Mouse (Mus musculus): ENCODE measurements around the gene Palmd. TPM values are rescaled to one million over a fixed set of nuclear protein-coding genes. Genes with fewer than 3 reads are reported as not detected.

Gene Palmd
- polyA plus RNA-seq, 1 experiment from 2014 or later: 4.5 TPM

DNA sequence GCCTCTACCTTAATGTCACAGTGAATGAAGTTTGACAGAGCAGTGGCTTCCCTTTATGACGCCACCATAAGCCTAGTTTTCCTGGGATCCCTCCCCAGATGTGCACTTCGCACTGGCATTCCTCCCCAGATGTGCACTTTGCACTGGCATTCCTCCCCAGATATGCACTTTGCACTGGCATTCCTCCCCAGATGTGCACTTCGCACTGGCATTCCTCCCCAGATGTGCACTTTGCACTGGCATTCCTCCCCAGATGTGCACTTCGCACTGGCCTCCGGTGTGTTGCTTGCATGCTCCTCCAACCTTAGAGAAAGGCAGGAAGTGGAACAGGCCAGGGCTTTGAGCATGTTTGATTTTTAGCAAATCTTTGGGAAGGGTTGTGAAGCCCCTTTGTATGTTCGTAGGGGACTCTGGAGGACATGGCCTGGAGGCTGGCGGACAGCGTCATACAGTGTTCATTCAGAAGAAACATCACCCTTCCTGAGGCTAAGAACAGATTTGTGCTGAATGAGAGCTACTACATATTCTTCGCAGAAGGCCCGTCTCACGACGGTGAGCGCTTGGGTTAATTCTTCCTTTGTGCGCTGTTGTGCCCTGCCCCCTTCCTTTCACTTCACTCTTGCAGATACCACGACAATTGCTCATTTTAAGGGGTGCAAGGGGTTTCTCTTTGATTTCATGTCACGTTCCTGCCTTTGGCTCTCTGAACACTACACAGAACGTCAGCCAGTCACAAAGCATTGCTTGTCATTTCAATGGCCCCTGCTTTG is 77.2 kb downstream of the Palmd start:
- H3K4me3 ChIP-seq (ENCODE audit: low read depth, low read length): no peak overlapping the region
- H3K27ac ChIP-seq (ENCODE audit: low read length): no peak overlapping the region
- H3K9me3 ChIP-seq (replicated peaks; ENCODE audit: control insufficient read depth, low read length): no peaks in the 10 kb centered on the region
- 91% methylated on average over 17 of the region's 17 CpGs for WGBS (ENCODE audit: insufficient replicate concordance)
- no peak overlapping the region for H3K4me2 ChIP-seq (ENCODE audit: low read depth, low read length)
- peaks cover 54% of the 10 kb centered on the region for H3K36me3 ChIP-seq (ENCODE audit: control insufficient read depth, insufficient read depth)
- no peaks in the 10 kb centered on the region for H3K27me3 ChIP-seq (ENCODE audit: control insufficient read depth, insufficient read depth, low read depth, low read length)
- no peaks in the 10 kb centered on the region for H3K4me1 ChIP-seq (ENCODE audit: control insufficient read depth, low read depth, low read length)
- no peak for ATAC-seq (ENCODE audit: low read depth)
- no peak overlapping the region for H3K9ac ChIP-seq (ENCODE audit: low read depth, low read length)

GRCm38 (mm10) chr3:116890576-116890975 is 78.2 kb downstream of the Palmd start:
- no peak overlapping the region for H3K9ac ChIP-seq (ENCODE audit: low read depth, low read length)
- ATAC-seq (ENCODE audit: low read depth): no peak
- H3K27ac ChIP-seq (ENCODE audit: low read length): no peak overlapping the region
- H3K36me3 ChIP-seq (ENCODE audit: control insufficient read depth, insufficient read depth): peaks cover 55% of the 10 kb centered on the region
- H3K27me3 ChIP-seq (ENCODE audit: control insufficient read depth, insufficient read depth, low read depth, low read length): no peaks in the 10 kb centered on the region
- H3K4me2 ChIP-seq (ENCODE audit: low read depth, low read length): no peak overlapping the region
- H3K4me1 ChIP-seq (ENCODE audit: control insufficient read depth, low read depth, low read length): no peaks in the 10 kb centered on the region
- no peaks in the 10 kb centered on the region for H3K9me3 ChIP-seq (replicated peaks; ENCODE audit: control insufficient read depth, low read length)
- 90% methylated on average over 4 of the region's 4 CpGs for WGBS (ENCODE audit: insufficient replicate concordance)
- H3K4me3 ChIP-seq (ENCODE audit: low read depth, low read length): no peak overlapping the region

- Histone ChIP-seq H3K36me3 (ENCODE audit: control insufficient read depth, insufficient read depth) (peaks cover 57% of the 10 kb centered on the region), H3K27me3 (ENCODE audit: control insufficient read depth, insufficient read depth, low read depth, low read length) (no peaks in the 10 kb centered on the region), H3K4me2 (ENCODE audit: low read depth, low read length) (no peak overlapping the region), H3K27ac (ENCODE audit: low read length) (no peak overlapping the region), H3K4me3 (ENCODE audit: low read depth, low read length) (no peak overlapping the region), H3K9ac (ENCODE audit: low read depth, low read length) (no peak overlapping the region), H3K9me3 (replicated peaks; ENCODE audit: control insufficient read depth, low read length) (no peaks in the 10 kb centered on the region), H3K4me1 (ENCODE audit: control insufficient read depth, low read depth, low read length) (no peaks in the 10 kb centered on the region)
- WGBS (ENCODE audit: insufficient replicate concordance): 83% methylated on average over 7 of the region's 7 CpGs
- no peak for ATAC-seq (ENCODE audit: low read depth)
Observed at GRCm38 (mm10) chr3:116889358-116889757, 79.4 kb downstream of the Palmd start.

DNA sequence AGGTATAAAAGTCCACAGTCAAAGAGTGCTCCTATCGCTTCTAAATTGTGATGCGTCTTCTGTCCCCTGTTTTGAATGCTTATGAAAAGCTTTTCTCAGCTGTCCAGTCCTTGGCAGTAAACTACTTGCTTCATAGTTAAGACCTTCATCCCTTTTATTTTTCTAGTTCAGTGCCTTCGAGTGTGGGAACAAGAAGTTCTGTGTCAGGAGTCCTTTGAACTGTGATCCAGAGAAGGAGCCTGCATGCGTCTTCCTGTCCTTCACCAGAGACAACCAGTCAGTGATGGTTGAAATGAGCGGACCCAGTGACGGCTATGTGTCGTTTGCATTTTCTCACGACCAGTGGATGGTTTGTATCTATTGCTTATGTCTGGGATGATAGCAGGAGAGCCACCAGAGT is 83.8 kb downstream of the Palmd start:
- Histone ChIP-seq H3K36me3 (ENCODE audit: control insufficient read depth, insufficient read depth) (peaks cover 72% of the 10 kb centered on the region), H3K4me2 (ENCODE audit: low read depth, low read length) (no peak overlapping the region), H3K4me1 (ENCODE audit: control insufficient read depth, low read depth, low read length) (no peaks in the 10 kb centered on the region), H3K27ac (ENCODE audit: low read length) (no peak overlapping the region), H3K9ac (ENCODE audit: low read depth, low read length) (no peak overlapping the region), H3K27me3 (ENCODE audit: control insufficient read depth, insufficient read depth, low read depth, low read length) (no peaks in the 10 kb centered on the region), H3K9me3 (replicated peaks; ENCODE audit: control insufficient read depth, low read length) (no peaks in the 10 kb centered on the region), H3K4me3 (ENCODE audit: low read depth, low read length) (no peak overlapping the region)
- ATAC-seq (ENCODE audit: low read depth): no peak
- 87% methylated on average over 8 of the region's 8 CpGs for WGBS (ENCODE audit: insufficient replicate concordance)

DNA sequence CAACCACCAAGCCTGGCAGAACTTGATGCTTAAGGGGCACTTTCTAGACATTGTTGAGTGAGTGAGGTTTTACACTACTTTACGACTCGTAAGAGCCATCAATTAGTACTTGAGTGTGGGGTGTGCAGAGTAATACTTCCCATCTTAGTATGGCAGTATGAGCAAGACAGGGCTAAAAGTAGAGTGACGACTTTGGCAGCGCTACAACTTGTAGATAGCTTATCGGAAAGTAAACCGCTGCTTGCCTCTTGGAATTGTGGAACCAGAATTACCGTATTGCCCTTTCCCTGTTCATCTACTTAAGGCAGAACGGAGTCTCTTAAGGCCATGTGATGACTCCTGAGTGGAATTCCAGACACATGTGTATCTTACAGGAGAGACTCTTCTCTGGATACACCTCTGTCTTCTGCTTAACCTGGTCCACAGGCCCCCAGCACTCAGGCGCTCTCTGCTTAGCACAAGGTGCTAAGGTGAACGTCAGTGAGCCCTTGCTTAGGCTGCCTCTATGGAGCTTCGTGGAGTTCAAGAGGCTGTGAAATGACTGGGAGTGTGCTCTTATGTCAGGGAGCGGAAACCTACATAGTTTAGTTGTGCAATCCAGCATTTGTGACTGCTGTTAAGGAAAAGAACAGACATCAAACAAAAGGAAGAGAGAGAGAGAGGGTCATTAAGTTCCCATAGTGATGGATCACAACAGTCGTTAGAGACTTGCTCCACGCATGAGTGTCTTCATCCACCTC is 86.4 kb downstream of the Palmd start:
- no peaks in the 10 kb centered on the region for H3K9me3 ChIP-seq (replicated peaks; ENCODE audit: control insufficient read depth, low read length)
- H3K9ac ChIP-seq (ENCODE audit: low read depth, low read length): no peak overlapping the region
- H3K4me1 ChIP-seq (ENCODE audit: control insufficient read depth, low read depth, low read length): no peaks in the 10 kb centered on the region
- 88% methylated on average over 14 of the region's 14 CpGs for WGBS (ENCODE audit: insufficient replicate concordance)
- no peak overlapping the region for H3K27ac ChIP-seq (ENCODE audit: low read length)
- H3K36me3 ChIP-seq (ENCODE audit: control insufficient read depth, insufficient read depth): peaks cover 73% of the 10 kb centered on the region
- no peaks in the 10 kb centered on the region for H3K27me3 ChIP-seq (ENCODE audit: control insufficient read depth, insufficient read depth, low read depth, low read length)
- no peak overlapping the region for H3K4me2 ChIP-seq (ENCODE audit: low read depth, low read length)
- no peak for ATAC-seq (ENCODE audit: low read depth)
- H3K4me3 ChIP-seq (ENCODE audit: low read depth, low read length): no peak overlapping the region

GRCm38 (mm10) chr3:116870372-116870771 is 98.4 kb downstream of the Palmd start:
- no peak for ATAC-seq (ENCODE audit: low read depth)
- H3K36me3 ChIP-seq (ENCODE audit: control insufficient read depth, insufficient read depth): peaks cover 31% of the 10 kb centered on the region
- peaks cover 5% of the 10 kb centered on the region for H3K4me1 ChIP-seq (ENCODE audit: control insufficient read depth, low read depth, low read length)
- H3K9me3 ChIP-seq (replicated peaks; ENCODE audit: control insufficient read depth, low read length): no peaks in the 10 kb centered on the region
- H3K27me3 ChIP-seq (ENCODE audit: control insufficient read depth, insufficient read depth, low read depth, low read length): no peaks in the 10 kb centered on the region
- H3K4me2 ChIP-seq (ENCODE audit: low read depth, low read length): no peak overlapping the region
- H3K27ac ChIP-seq (ENCODE audit: low read length): no peak overlapping the region
- H3K9ac ChIP-seq (ENCODE audit: low read depth, low read length): no peak overlapping the region
- WGBS (ENCODE audit: insufficient replicate concordance): 74% methylated on average over 3 of the region's 3 CpGs
- no peak overlapping the region for H3K4me3 ChIP-seq (ENCODE audit: low read depth, low read length)

Other genes with a start within 250 kb of the Palmd start
- 14.3 and 19.6 TPM in 2 replicates for gene Agl, start 160.8 kb downstream of the Palmd start, polyA plus RNA-seq (2015; fragmentation: Nextera tagmentation; extraction: Ambion mirVana)
- 44.2 and 51.8 TPM in 2 replicates for gene Frrs1, start 109.5 kb downstream of the Palmd start, polyA plus RNA-seq (2015; fragmentation: Nextera tagmentation; extraction: Ambion mirVana)
- gene 4930455H04Rik, start 720 bp downstream of the Palmd start, polyA plus RNA-seq (2015; fragmentation: Nextera tagmentation; extraction: Ambion mirVana): not detected in 2 replicates